Mouse (Mus musculus): ENCODE measurements around the gene Tshz2. TPM values are rescaled to one million over a fixed set of nuclear protein-coding genes. Genes with fewer than 3 reads are reported as not detected.

Tshz2 gene
- polyA plus RNA-seq, 1 experiment from 2014 or later: 3.2 TPM

- WGBS: 75% methylated on average over 14 of the region's 14 CpGs
- no peak overlapping the region for H3K4me3 ChIP-seq (ENCODE audit: low read length)
These were observed 259.7 kb downstream of the Tshz2 start for GRCm38 (mm10) chr2:169892441-169893038.

GRCm38 (mm10) chr2:169902896-169903295 is 270.1 kb downstream of the Tshz2 start:
- Histone ChIP-seq H3K4me2 (ENCODE audit: low read depth, low read length) (no peak overlapping the region), H3K4me1 (ENCODE audit: control insufficient read depth, insufficient read depth, low read length) (no peaks in the 10 kb centered on the region), H3K4me3 (ENCODE audit: low read length) (no peak overlapping the region), H3K36me3 (ENCODE audit: control insufficient read depth, insufficient read depth) (no peaks in the 10 kb centered on the region), H3K27me3 (ENCODE audit: control insufficient read depth, insufficient read depth, low read length) (0 out of 2 replicates have a peak, but pooled peaks cover 3% of the 10 kb centered on the region), H3K9me3 (replicated peaks; ENCODE audit: control insufficient read depth, low read length) (0 out of 2 replicates have a peak, but pooled peaks cover 2% of the 10 kb centered on the region), H3K27ac (ENCODE audit: low read length) (no peak overlapping the region), H3K9ac (ENCODE audit: low read length) (no peak overlapping the region)
- WGBS: 82% methylated on average over 7 of the region's 7 CpGs
- ATAC-seq (replicated peaks; ENCODE audit: extremely low read depth, insufficient read depth, low FRiP score): no peak

More at GRCm38 (mm10) chr2:169892441-169893038, 259.7 kb downstream of the Tshz2 start:
- Histone ChIP-seq H3K27ac (ENCODE audit: low read length) (no peak overlapping the region), H3K9ac (ENCODE audit: low read length) (no peak overlapping the region), H3K4me2 (ENCODE audit: low read depth, low read length) (no peak overlapping the region), H3K9me3 (replicated peaks; ENCODE audit: control insufficient read depth, low read length) (no peaks in the 10 kb centered on the region), H3K4me1 (ENCODE audit: control insufficient read depth, insufficient read depth, low read length) (no peaks in the 10 kb centered on the region), H3K36me3 (ENCODE audit: control insufficient read depth, insufficient read depth) (no peaks in the 10 kb centered on the region), H3K27me3 (ENCODE audit: control insufficient read depth, insufficient read depth, low read length) (no peaks in the 10 kb centered on the region)
- no peak for ATAC-seq (replicated peaks; ENCODE audit: extremely low read depth, insufficient read depth, low FRiP score)

GRCm38 (mm10) chr2:169906396-169906795 is 273.6 kb downstream of the Tshz2 start:
- Histone ChIP-seq H3K9ac (ENCODE audit: low read length) (no peak overlapping the region), H3K4me2 (ENCODE audit: low read depth, low read length) (no peak overlapping the region), H3K9me3 (replicated peaks; ENCODE audit: control insufficient read depth, low read length) (no peaks in the 10 kb centered on the region), H3K27ac (ENCODE audit: low read length) (no peak overlapping the region), H3K4me1 (ENCODE audit: control insufficient read depth, insufficient read depth, low read length) (no peaks in the 10 kb centered on the region), H3K36me3 (ENCODE audit: control insufficient read depth, insufficient read depth) (no peaks in the 10 kb centered on the region), H3K4me3 (ENCODE audit: low read length) (no peak overlapping the region), H3K27me3 (ENCODE audit: control insufficient read depth, insufficient read depth, low read length) (0 out of 2 replicates have a peak, but pooled peaks cover 3% of the 10 kb centered on the region)
- 21% methylated on average over 9 of the region's 9 CpGs for WGBS
- no peak for ATAC-seq (replicated peaks; ENCODE audit: extremely low read depth, insufficient read depth, low FRiP score)

GRCm38 (mm10) chr2:169907979-169908378 is 275.2 kb downstream of the Tshz2 start:
- Histone ChIP-seq H3K27me3 (ENCODE audit: control insufficient read depth, insufficient read depth, low read length) (0 out of 2 replicates have a peak, but pooled peaks cover 3% of the 10 kb centered on the region), H3K27ac (ENCODE audit: low read length) (no peak overlapping the region), H3K4me1 (ENCODE audit: control insufficient read depth, insufficient read depth, low read length) (no peaks in the 10 kb centered on the region), H3K9me3 (replicated peaks; ENCODE audit: control insufficient read depth, low read length) (no peaks in the 10 kb centered on the region), H3K4me2 (ENCODE audit: low read depth, low read length) (no peak overlapping the region), H3K4me3 (ENCODE audit: low read length) (no peak overlapping the region), H3K36me3 (ENCODE audit: control insufficient read depth, insufficient read depth) (no peaks in the 10 kb centered on the region), H3K9ac (ENCODE audit: low read length) (no peak overlapping the region)
- WGBS: 75% methylated on average over 7 of the region's 7 CpGs
- ATAC-seq (replicated peaks; ENCODE audit: extremely low read depth, insufficient read depth, low FRiP score): no peak

GRCm38 (mm10) chr2:169910606-169911005 is 277.8 kb downstream of the Tshz2 start:
- 65% methylated on average over 4 of the region's 4 CpGs for WGBS
- H3K4me3 ChIP-seq (ENCODE audit: low read length): no peak overlapping the region
- no peaks in the 10 kb centered on the region for H3K4me1 ChIP-seq (ENCODE audit: control insufficient read depth, insufficient read depth, low read length)
- H3K27ac ChIP-seq (ENCODE audit: low read length): no peak overlapping the region
- ATAC-seq (replicated peaks; ENCODE audit: extremely low read depth, insufficient read depth, low FRiP score): no peak
- no peaks in the 10 kb centered on the region for H3K9me3 ChIP-seq (replicated peaks; ENCODE audit: control insufficient read depth, low read length)
- no peak overlapping the region for H3K9ac ChIP-seq (ENCODE audit: low read length)
- no peaks in the 10 kb centered on the region for H3K27me3 ChIP-seq (ENCODE audit: control insufficient read depth, insufficient read depth, low read length)
- no peaks in the 10 kb centered on the region for H3K36me3 ChIP-seq (ENCODE audit: control insufficient read depth, insufficient read depth)
- H3K4me2 ChIP-seq (ENCODE audit: low read depth, low read length): no peak overlapping the region

- no peak overlapping the region for H3K4me3 ChIP-seq (ENCODE audit: low read length)
- 84% methylated on average over 14 of the region's 14 CpGs for WGBS
These were observed 280.0 kb downstream of the Tshz2 start for GRCm38 (mm10) chr2:169912826-169913225.

GRCm38 (mm10) chr2:169914903-169915302 is 282.1 kb downstream of the Tshz2 start:
- no peaks in the 10 kb centered on the region for H3K4me1 ChIP-seq (ENCODE audit: control insufficient read depth, insufficient read depth, low read length)
- H3K27me3 ChIP-seq (ENCODE audit: control insufficient read depth, insufficient read depth, low read length): no peaks in the 10 kb centered on the region
- no peak overlapping the region for H3K4me2 ChIP-seq (ENCODE audit: low read depth, low read length)
- H3K4me3 ChIP-seq (ENCODE audit: low read length): no peak overlapping the region
- no peaks in the 10 kb centered on the region for H3K36me3 ChIP-seq (ENCODE audit: control insufficient read depth, insufficient read depth)
- no peak overlapping the region for H3K27ac ChIP-seq (ENCODE audit: low read length)
- no peak overlapping the region for H3K9ac ChIP-seq (ENCODE audit: low read length)
- ATAC-seq (replicated peaks; ENCODE audit: extremely low read depth, insufficient read depth, low FRiP score): no peak
- 78% methylated on average over 8 of the region's 8 CpGs for WGBS
- no peaks in the 10 kb centered on the region for H3K9me3 ChIP-seq (replicated peaks; ENCODE audit: control insufficient read depth, low read length)

More at GRCm38 (mm10) chr2:169912826-169913225, 280.0 kb downstream of the Tshz2 start:
- H3K9ac ChIP-seq (ENCODE audit: low read length): no peak overlapping the region
- no peaks in the 10 kb centered on the region for H3K4me1 ChIP-seq (ENCODE audit: control insufficient read depth, insufficient read depth, low read length)
- no peaks in the 10 kb centered on the region for H3K9me3 ChIP-seq (replicated peaks; ENCODE audit: control insufficient read depth, low read length)
- no peak overlapping the region for H3K4me2 ChIP-seq (ENCODE audit: low read depth, low read length)
- ATAC-seq (replicated peaks; ENCODE audit: extremely low read depth, insufficient read depth, low FRiP score): no peak
- no peaks in the 10 kb centered on the region for H3K36me3 ChIP-seq (ENCODE audit: control insufficient read depth, insufficient read depth)
- no peaks in the 10 kb centered on the region for H3K27me3 ChIP-seq (ENCODE audit: control insufficient read depth, insufficient read depth, low read length)
- no peak overlapping the region for H3K27ac ChIP-seq (ENCODE audit: low read length)

GRCm38 (mm10) chr2:169915326-169915725 is 282.5 kb downstream of the Tshz2 start:
- Histone ChIP-seq H3K4me3 (ENCODE audit: low read length) (no peak overlapping the region), H3K36me3 (ENCODE audit: control insufficient read depth, insufficient read depth) (no peaks in the 10 kb centered on the region), H3K27me3 (ENCODE audit: control insufficient read depth, insufficient read depth, low read length) (no peaks in the 10 kb centered on the region), H3K9ac (ENCODE audit: low read length) (no peak overlapping the region), H3K9me3 (replicated peaks; ENCODE audit: control insufficient read depth, low read length) (no peaks in the 10 kb centered on the region), H3K4me2 (ENCODE audit: low read depth, low read length) (no peak overlapping the region), H3K4me1 (ENCODE audit: control insufficient read depth, insufficient read depth, low read length) (no peaks in the 10 kb centered on the region), H3K27ac (ENCODE audit: low read length) (no peak overlapping the region)
- WGBS: 83% methylated on average over 13 of the region's 13 CpGs
- ATAC-seq (replicated peaks; ENCODE audit: extremely low read depth, insufficient read depth, low FRiP score): no peak

- WGBS: 76% methylated on average over 3 of the region's 3 CpGs
- H3K9me3 ChIP-seq (replicated peaks; ENCODE audit: control insufficient read depth, low read length): no peaks in the 10 kb centered on the region
- H3K4me3 ChIP-seq (ENCODE audit: low read length): no peak overlapping the region
- ATAC-seq (replicated peaks; ENCODE audit: extremely low read depth, insufficient read depth, low FRiP score): no peak
- H3K27ac ChIP-seq (ENCODE audit: low read length): no peak overlapping the region
- H3K36me3 ChIP-seq (ENCODE audit: control insufficient read depth, insufficient read depth): no peaks in the 10 kb centered on the region
- H3K9ac ChIP-seq (ENCODE audit: low read length): no peak overlapping the region
- no peaks in the 10 kb centered on the region for H3K4me1 ChIP-seq (ENCODE audit: control insufficient read depth, insufficient read depth, low read length)
- no peak overlapping the region for H3K4me2 ChIP-seq (ENCODE audit: low read depth, low read length)
- no peaks in the 10 kb centered on the region for H3K27me3 ChIP-seq (ENCODE audit: control insufficient read depth, insufficient read depth, low read length)
These were observed 286.4 kb downstream of the Tshz2 start for GRCm38 (mm10) chr2:169919111-169919695.
